Mouse (Mus musculus) brain, adult 2 months (tissue): Measurements from ENCODE around the gene Adgrl1.

ENCODE experiments used
- DNase-seq: peaks from one replicate; pipeline ENCODE4 v3.0.0; 2011; ENCODE audit warnings: low read depth, low spot score

The Adgrl1 gene

DNA sequence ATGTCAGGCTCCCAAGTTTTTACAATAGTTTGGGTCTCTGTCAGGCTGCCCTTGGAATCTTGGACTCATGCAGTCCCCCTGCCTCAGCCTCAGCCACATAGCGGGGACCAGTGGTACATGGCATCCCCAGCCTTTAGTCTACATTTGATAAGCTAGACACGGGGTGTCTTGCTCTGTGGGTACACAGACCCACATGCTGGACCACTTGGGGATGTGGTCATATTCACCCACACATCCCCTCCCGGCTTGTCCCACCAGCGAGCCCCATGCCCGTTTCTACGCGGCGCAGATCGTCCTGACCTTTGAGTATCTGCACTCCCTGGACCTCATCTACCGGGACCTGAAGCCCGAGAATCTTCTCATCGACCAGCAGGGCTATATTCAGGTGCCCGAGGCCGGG is 90.3 kb downstream of the Adgrl1 start:
- DNase-seq, result no peak
